Mouse (Mus musculus) brain, embryonic 14.5 days (tissue): Measurements from ENCODE around the gene Fkbp15.

Experiments used
- CTCF ChIP-seq: fragments of 200-500 bp; IDR thresholded peaks from 2 replicates; pipeline ENCODE4 v1.5.1; 2012; ENCODE audit warnings: inconsistent platforms, mild to moderate bottlenecking, moderate library complexity, borderline replicate concordance; ENCODE audit not compliant: insufficient read depth, insufficient read length; ENCODE audit errors: extremely low read depth
- POLR2A ChIP-seq: fragments of 200-500 bp; IDR thresholded peaks from 2 replicates; pipeline ENCODE4 v1.6.1; 2012; ENCODE audit warnings: mild to moderate bottlenecking, inconsistent platforms, borderline replicate concordance; ENCODE audit not compliant: poor library complexity, insufficient read depth, insufficient read length, severe bottlenecking; ENCODE audit errors: extremely low read depth

- TF ChIP-seq CTCF (no peak), POLR2A (no peak)
Measured at GRCm38 (mm10) chr4:62290816-62291505, 69.4 kb downstream of the Fkbp15 start.
